Mouse (Mus musculus): ENCODE measurements around the gene Pde1b.

Gene Pde1b

GRCm38 (mm10) chr15:103522458-103523099, 19.7 kb downstream of the Pde1b start:
- no peaks in the 10 kb centered on the region for H3K27me3 ChIP-seq (ENCODE audit: control insufficient read depth, insufficient read depth, low read length, poor library complexity, severe bottlenecking)
- no peaks in the 10 kb centered on the region; the same call in none of the 2 replicates for H3K36me3 ChIP-seq (ENCODE audit: control insufficient read depth, insufficient read depth, low read length, poor library complexity, severe bottlenecking)
- DNase-seq (ENCODE audit: low read depth, low spot score), result no peak

GRCm38 (mm10) chr15:103523156-103523555, 20.3 kb downstream of the Pde1b start:
- H3K27me3 ChIP-seq (ENCODE audit: control insufficient read depth, insufficient read depth, low read length, poor library complexity, severe bottlenecking), result no peaks in the 10 kb centered on the region
- no peak for DNase-seq (ENCODE audit: low read depth, low spot score)
- no peaks in the 10 kb centered on the region; the same call in none of the 2 replicates for H3K36me3 ChIP-seq (ENCODE audit: control insufficient read depth, insufficient read depth, low read length, poor library complexity, severe bottlenecking)

GRCm38 (mm10) chr15:103530372-103530771, 27.5 kb downstream of the Pde1b start:
- Histone ChIP-seq H3K36me3 (ENCODE audit: control insufficient read depth, insufficient read depth, low read length, poor library complexity, severe bottlenecking) (no peaks in the 10 kb centered on the region), H3K27me3 (ENCODE audit: control insufficient read depth, insufficient read depth, low read length, poor library complexity, severe bottlenecking) (no peaks in the 10 kb centered on the region)
- DNase-seq (ENCODE audit: low read depth, low spot score), result peak; percentile 57

- DNase-seq (ENCODE audit: low read depth, low spot score), result no peak
- H3K36me3 ChIP-seq (ENCODE audit: control insufficient read depth, insufficient read depth, low read length, poor library complexity, severe bottlenecking), result no peaks in the 10 kb centered on the region
- no peaks in the 10 kb centered on the region for H3K27me3 ChIP-seq (ENCODE audit: control insufficient read depth, insufficient read depth, low read length, poor library complexity, severe bottlenecking)
These were observed 31.3 kb downstream of the Pde1b start for GRCm38 (mm10) chr15:103534054-103534620.

- no peaks in the 10 kb centered on the region for H3K36me3 ChIP-seq (ENCODE audit: control insufficient read depth, insufficient read depth, low read length, poor library complexity, severe bottlenecking)
- no peak for DNase-seq (ENCODE audit: low read depth, low spot score)
- no peaks in the 10 kb centered on the region for H3K27me3 ChIP-seq (ENCODE audit: control insufficient read depth, insufficient read depth, low read length, poor library complexity, severe bottlenecking)
These were observed 32.2 kb downstream of the Pde1b start for GRCm38 (mm10) chr15:103535030-103535429.

GRCm38 (mm10) chr15:103535786-103536185, 33.0 kb downstream of the Pde1b start:
- no peaks in the 10 kb centered on the region for H3K36me3 ChIP-seq (ENCODE audit: control insufficient read depth, insufficient read depth, low read length, poor library complexity, severe bottlenecking)
- H3K27me3 ChIP-seq (ENCODE audit: control insufficient read depth, insufficient read depth, low read length, poor library complexity, severe bottlenecking), result no peaks in the 10 kb centered on the region
- no peak for DNase-seq (ENCODE audit: low read depth, low spot score)

GRCm38 (mm10) chr15:103536456-103536855, 33.6 kb downstream of the Pde1b start:
- no peaks in the 10 kb centered on the region for H3K27me3 ChIP-seq (ENCODE audit: control insufficient read depth, insufficient read depth, low read length, poor library complexity, severe bottlenecking)
- DNase-seq (ENCODE audit: low read depth, low spot score), result no peak
- H3K36me3 ChIP-seq (ENCODE audit: control insufficient read depth, insufficient read depth, low read length, poor library complexity, severe bottlenecking), result no peaks in the 10 kb centered on the region

- DNase-seq (ENCODE audit: low read depth, low spot score), result no peak
- Histone ChIP-seq H3K36me3 (ENCODE audit: control insufficient read depth, insufficient read depth, low read length, poor library complexity, severe bottlenecking) (no peaks in the 10 kb centered on the region), H3K27me3 (ENCODE audit: control insufficient read depth, insufficient read depth, low read length, poor library complexity, severe bottlenecking) (no peaks in the 10 kb centered on the region)
These were observed 34.4 kb downstream of the Pde1b start for GRCm38 (mm10) chr15:103537011-103537821.

- no peak for DNase-seq (ENCODE audit: low read depth, low spot score)
- Histone ChIP-seq H3K36me3 (ENCODE audit: control insufficient read depth, insufficient read depth, low read length, poor library complexity, severe bottlenecking) (no peaks in the 10 kb centered on the region), H3K27me3 (ENCODE audit: control insufficient read depth, insufficient read depth, low read length, poor library complexity, severe bottlenecking) (no peaks in the 10 kb centered on the region)
These were observed 35.0 kb downstream of the Pde1b start, which contains the start of gene Ppp1r1a for GRCm38 (mm10) chr15:103537822-103538213. TSS of gene Ppp1r1a (minus strand) at chr15:103538003.

- Histone ChIP-seq H3K36me3 (ENCODE audit: control insufficient read depth, insufficient read depth, low read length, poor library complexity, severe bottlenecking) (no peaks in the 10 kb centered on the region), H3K27me3 (ENCODE audit: control insufficient read depth, insufficient read depth, low read length, poor library complexity, severe bottlenecking) (no peaks in the 10 kb centered on the region)
- no peak for DNase-seq (ENCODE audit: low read depth, low spot score)
These were observed 36.4 kb downstream of the Pde1b start for GRCm38 (mm10) chr15:103539259-103539658.

- H3K27me3 ChIP-seq (ENCODE audit: control insufficient read depth, insufficient read depth, low read length, poor library complexity, severe bottlenecking), result no peaks in the 10 kb centered on the region
- H3K36me3 ChIP-seq (ENCODE audit: control insufficient read depth, insufficient read depth, low read length, poor library complexity, severe bottlenecking), result no peaks in the 10 kb centered on the region
- no peak for DNase-seq (ENCODE audit: low read depth, low spot score)
These were observed 37.8 kb downstream of the Pde1b start for GRCm38 (mm10) chr15:103540646-103541045.

- no peaks in the 10 kb centered on the region for H3K27me3 ChIP-seq (ENCODE audit: control insufficient read depth, insufficient read depth, low read length, poor library complexity, severe bottlenecking)
- no peak for DNase-seq (ENCODE audit: low read depth, low spot score)
- H3K36me3 ChIP-seq (ENCODE audit: control insufficient read depth, insufficient read depth, low read length, poor library complexity, severe bottlenecking), result no peaks in the 10 kb centered on the region
These were observed 39.7 kb downstream of the Pde1b start for GRCm38 (mm10) chr15:103542526-103542925.

GRCm38 (mm10) chr15:103547983-103548382, 45.1 kb downstream of the Pde1b start:
- Histone ChIP-seq H3K27me3 (ENCODE audit: control insufficient read depth, insufficient read depth, low read length, poor library complexity, severe bottlenecking) (no peaks in the 10 kb centered on the region), H3K36me3 (ENCODE audit: control insufficient read depth, insufficient read depth, low read length, poor library complexity, severe bottlenecking) (no peaks in the 10 kb centered on the region; the same call in 1 of the 2 replicates)
- no peak for DNase-seq (ENCODE audit: low read depth, low spot score)

- no peaks in the 10 kb centered on the region for H3K27me3 ChIP-seq (ENCODE audit: control insufficient read depth, insufficient read depth, low read length, poor library complexity, severe bottlenecking)
- no peaks in the 10 kb centered on the region; the same call in 1 of the 2 replicates for H3K36me3 ChIP-seq (ENCODE audit: control insufficient read depth, insufficient read depth, low read length, poor library complexity, severe bottlenecking)
- DNase-seq (ENCODE audit: low read depth, low spot score), result peak; percentile 7
These were observed 46.6 kb downstream of the Pde1b start for GRCm38 (mm10) chr15:103549475-103549874.

- Histone ChIP-seq H3K36me3 (ENCODE audit: control insufficient read depth, insufficient read depth, low read length, poor library complexity, severe bottlenecking) (no peaks in the 10 kb centered on the region; the same call in 1 of the 2 replicates), H3K27me3 (ENCODE audit: control insufficient read depth, insufficient read depth, low read length, poor library complexity, severe bottlenecking) (no peaks in the 10 kb centered on the region)
- no peak for DNase-seq (ENCODE audit: low read depth, low spot score)
These were observed 48.2 kb downstream of the Pde1b start for GRCm38 (mm10) chr15:103551053-103551452.

Measured in splenic B cell, adult 2 months (primary cell).